Mouse (Mus musculus) heart, postnatal 4 days (tissue): Measurements from ENCODE around the gene Eif2a. TPM values are rescaled to one million over a fixed set of nuclear protein-coding genes. Genes with fewer than 3 reads are reported as not detected.

Experiments
- total RNA-seq, 2 experiments: library from RNA; stranded (reverse); gene quantifications; 2 replicates each; pipeline ENCODE4 v1.2.3; 2021

The Eif2a gene
- total RNA-seq, 2 experiments from 2014 or later = 40.9 to 42.8 TPM

Other genes starting within 250 kb of the Eif2a start
- 10 to 100 TPM; 46.7 to 49.8 TPM for gene Tsc22d2, start 111.1 kb upstream of the Eif2a start, total RNA-seq
- gene Serp1, start 71 bp downstream of the Eif2a start, total RNA-seq = 10 to 100 TPM; 25.6 to 26.7 TPM
- gene Selenot, start 50.8 kb downstream of the Eif2a start, total RNA-seq = 100 to 1,000 TPM; 117 to 120 TPM
- under 1 TPM; 0.16 to 0.24 TPM for gene Erich6, start 111.4 kb downstream of the Eif2a start, total RNA-seq
- gene Siah2, start 166.6 kb downstream of the Eif2a start, total RNA-seq = 10 to 100 TPM; 16.3 to 18.5 TPM